Mouse (Mus musculus) adrenal gland, postnatal 4 days (tissue): ENCODE measurements around the gene Nmrk2. TPM values are rescaled to one million over a fixed set of nuclear protein-coding genes. Genes with fewer than 3 reads are reported as not detected.

Experiments
- DNase-seq, 2 experiments: peaks; one replicate each; pipeline ENCODE4 v3.0.0; 2021 to 2022; ENCODE audit warnings: low spot score in 2 of 2, mixed read lengths in 2 of 2
- total RNA-seq, 2 experiments: library from RNA; stranded (reverse); gene quantifications; 2 replicates each; pipeline ENCODE4 v1.2.3; 2021

Gene Nmrk2
- total RNA-seq, 2 experiments from 2014 or later, result 0.20 TPM; not detected in 1

GRCm38 (mm10) chr10:81167200-81168086, 34.4 kb downstream of the Nmrk2 start, which contains the start of gene Pias4:
Gene Pias4 (minus strand): TSS chr10:81167923.
- peak; percentile 98 to 99 for DNase-seq

- DNase-seq, result no peak
Measured at GRCm38 (mm10) chr10:81165118-81165517, 36.7 kb downstream of the Nmrk2 start.

- no peak for DNase-seq
Measured at GRCm38 (mm10) chr10:81162318-81162652, 39.6 kb downstream of the Nmrk2 start.

GRCm38 (mm10) chr10:81161602-81162317, 40.1 kb downstream of the Nmrk2 start:
- DNase-seq, result no peak

GRCm38 (mm10) chr10:81154736-81155135, 47.1 kb downstream of the Nmrk2 start:
- DNase-seq, result no peak

- no peak for DNase-seq
Measured at GRCm38 (mm10) chr10:81154313-81154712, 47.5 kb downstream of the Nmrk2 start.

GRCm38 (mm10) chr10:81152609-81153008, 49.2 kb downstream of the Nmrk2 start:
- DNase-seq, result no peak

GRCm38 (mm10) chr10:81151261-81151660, 50.6 kb downstream of the Nmrk2 start:
- no peak for DNase-seq

Other genes starting within 250 kb of the Nmrk2 start
- gene Gng7, start 187.1 kb downstream of the Nmrk2 start, total RNA-seq, result 1 to 10 TPM; 5.4 to 6.7 TPM
- 1 to 10 TPM; 2.9 to 3.5 TPM for gene Diras1, start 176.4 kb downstream of the Nmrk2 start, total RNA-seq
- 10 to 100 TPM; 32.9 to 36.3 TPM for gene Slc39a3, start 164.6 kb downstream of the Nmrk2 start, total RNA-seq
- 100 to 1,000 TPM; 158 to 163 TPM for gene Sgta, start 141.9 kb downstream of the Nmrk2 start, total RNA-seq
- gene Thop1, start 132.0 kb downstream of the Nmrk2 start, total RNA-seq, result 10 to 100 TPM; 39.1 to 46.7 TPM
- gene Creb3l3, start 103.2 kb downstream of the Nmrk2 start, total RNA-seq, result 10 to 100 TPM in 1 of 2 experiments, 1 to 10 TPM in 1; 2.3 to 16.6 TPM
- 100 to 1,000 TPM; 149 to 157 TPM for gene Map2k2, start 96.1 kb downstream of the Nmrk2 start, total RNA-seq
- 10 to 100 TPM; 71.8 to 76.6 TPM for gene Zbtb7a, start 66.8 kb downstream of the Nmrk2 start, total RNA-seq
- 10 to 100 TPM; 34.0 to 34.4 TPM for gene Pias4, start 34.1 kb downstream of the Nmrk2 start, total RNA-seq
- 1,000 to 10,000 TPM; 1,728 to 1,734 TPM for gene Eef2, start 25.4 kb downstream of the Nmrk2 start, total RNA-seq
- 10 to 100 TPM; 53.4 to 63.6 TPM for gene Dapk3, start 19.0 kb downstream of the Nmrk2 start, total RNA-seq
- gene 4930442H23Rik, start 18.2 kb downstream of the Nmrk2 start, total RNA-seq, result not detected
- gene Atcay, start 28.8 kb upstream of the Nmrk2 start, total RNA-seq, result 1 to 10 TPM; 5.3 to 5.4 TPM
- 10 to 100 TPM; 20.9 to 21.7 TPM for gene Zfr2, start 31.1 kb upstream of the Nmrk2 start, total RNA-seq
- 1 to 10 TPM; 2.9 to 3.0 TPM for gene Matk, start 50.9 kb upstream of the Nmrk2 start, total RNA-seq
- 100 to 1,000 TPM; 107 to 108 TPM for gene Mrpl54, start 64.9 kb upstream of the Nmrk2 start, total RNA-seq
- 10 to 100 TPM; 47.8 to 49.5 TPM for gene Apba3, start 64.9 kb upstream of the Nmrk2 start, total RNA-seq
- 1 to 10 TPM; 1.8 to 3.1 TPM for gene Tjp3, start 89.5 kb upstream of the Nmrk2 start, total RNA-seq
- gene Pip5k1c, start 90.9 kb upstream of the Nmrk2 start, total RNA-seq, result 10 to 100 TPM; 65.2 to 71.1 TPM
- 10 to 100 TPM; 43.8 to 44.4 TPM for gene Cactin, start 119.1 kb upstream of the Nmrk2 start, total RNA-seq
- gene Tbxa2r, start 126.7 kb upstream of the Nmrk2 start, total RNA-seq, result 10 to 100 TPM; 27.3 to 30.6 TPM
- 1 to 10 TPM; 2.3 to 2.6 TPM for gene Gipc3, start 141.2 kb upstream of the Nmrk2 start, total RNA-seq
- gene Hmg20b, start 148.4 kb upstream of the Nmrk2 start, total RNA-seq, result 100 to 1,000 TPM; 107 to 108 TPM
- gene Mfsd12, start 155.4 kb upstream of the Nmrk2 start, total RNA-seq, result 10 to 100 TPM; 21.2 to 22.0 TPM
- gene 4930404N11Rik, start 163.8 kb upstream of the Nmrk2 start, total RNA-seq, result 1 to 10 TPM; 6.3 to 8.2 TPM
- 10 to 100 TPM; 69.1 to 70.7 TPM for gene Fzr1, start 176.5 kb upstream of the Nmrk2 start, total RNA-seq
- gene Dohh, start 182.4 kb upstream of the Nmrk2 start, total RNA-seq, result 10 to 100 TPM; 49.4 to 49.7 TPM
- 1 to 10 TPM; 1.7 to 1.8 TPM for gene Gm48551, start 182.4 kb upstream of the Nmrk2 start, total RNA-seq
- 1 to 10 TPM; 2.6 to 4.1 TPM for gene Gm48552, start 187.0 kb upstream of the Nmrk2 start, total RNA-seq
- 10 to 100 TPM in 1 of 2 experiments, 1 to 10 TPM in 1; 1.2 to 13.2 TPM for gene Smim24, start 191.0 kb upstream of the Nmrk2 start, total RNA-seq